Mouse (Mus musculus) naive thymus-derived CD4-positive, alpha-beta T cell, adult 5 months (primary cell): Measurements from ENCODE around the gene 1110065P20Rik. TPM values are rescaled to one million over a fixed set of nuclear protein-coding genes. Genes with fewer than 3 reads are reported as not detected.

Experiments
- polyA plus RNA-seq: library from polyadenylated mRNA; unstranded; fragments of 100-300 nt; shearing (Covaris generic); gene quantifications from one replicate; pipeline ENCODE4 v1.2.1, GENCODE M21; 2017

Gene 1110065P20Rik
- polyA plus RNA-seq = 24.0 TPM

DNA sequence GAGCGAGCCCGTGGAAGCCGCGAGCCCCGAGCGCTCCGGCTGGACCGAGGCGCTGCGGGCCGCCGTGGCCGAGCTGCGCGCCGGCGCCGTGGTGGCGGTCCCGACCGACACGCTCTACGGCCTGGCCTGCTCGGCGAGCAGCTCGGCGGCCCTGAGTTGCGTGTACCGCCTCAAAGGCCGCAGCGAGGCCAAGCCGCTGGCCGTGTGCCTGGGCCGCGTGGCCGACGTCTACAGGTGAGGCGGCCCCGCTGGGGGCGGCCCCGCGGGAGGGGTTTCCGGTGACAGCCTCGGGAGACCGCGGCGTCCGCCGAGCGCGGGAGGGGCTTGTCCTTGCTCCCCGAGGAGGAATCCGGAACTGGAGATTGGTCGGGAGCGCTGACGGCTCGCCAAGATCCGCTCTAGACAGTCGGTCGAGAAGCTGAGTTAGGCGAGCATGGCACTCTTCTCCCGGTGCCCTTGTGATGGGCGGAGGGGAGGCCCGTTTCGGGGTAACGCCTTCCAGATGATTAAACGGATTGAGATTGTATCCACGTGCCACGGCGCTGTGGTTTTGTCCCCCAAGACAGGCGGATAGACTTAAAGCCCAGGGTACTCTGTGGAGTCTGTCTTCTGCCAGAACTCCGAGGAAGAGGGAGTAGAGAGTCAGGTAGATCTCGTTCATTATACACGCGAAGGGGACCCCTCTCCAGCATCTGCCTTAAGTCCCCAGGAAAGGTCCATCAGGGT lies at the start of gene 1110065P20Rik:
Gene 1110065P20Rik, minus strand, starts transcription at position 264 of the 726 bp plus-strand sequence.

DNA sequence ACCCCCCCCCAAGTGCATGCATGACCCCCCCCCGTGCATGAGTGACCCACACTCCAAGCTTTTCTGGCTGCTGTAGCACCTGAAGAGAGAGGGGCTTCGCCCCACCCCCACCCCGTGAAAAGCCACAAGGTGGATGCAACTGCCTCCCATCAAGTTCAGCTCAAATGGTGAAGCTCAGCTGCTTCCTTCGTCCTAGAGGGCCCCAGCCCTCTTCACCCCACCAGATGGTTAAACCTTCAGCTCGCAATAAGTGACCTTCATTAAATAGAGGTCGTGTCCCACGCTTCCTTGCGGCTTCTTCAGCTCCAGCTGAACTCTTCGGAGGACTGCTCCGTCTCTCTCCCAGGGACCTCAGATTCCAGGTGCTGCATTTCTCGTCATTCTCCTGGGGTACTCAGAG lies 29.6 kb upstream of the 1110065P20Rik start, which contains the start of gene Epha10:
Gene Epha10, plus strand, starts transcription at position 301 of the 400 bp plus-strand sequence.

DNA sequence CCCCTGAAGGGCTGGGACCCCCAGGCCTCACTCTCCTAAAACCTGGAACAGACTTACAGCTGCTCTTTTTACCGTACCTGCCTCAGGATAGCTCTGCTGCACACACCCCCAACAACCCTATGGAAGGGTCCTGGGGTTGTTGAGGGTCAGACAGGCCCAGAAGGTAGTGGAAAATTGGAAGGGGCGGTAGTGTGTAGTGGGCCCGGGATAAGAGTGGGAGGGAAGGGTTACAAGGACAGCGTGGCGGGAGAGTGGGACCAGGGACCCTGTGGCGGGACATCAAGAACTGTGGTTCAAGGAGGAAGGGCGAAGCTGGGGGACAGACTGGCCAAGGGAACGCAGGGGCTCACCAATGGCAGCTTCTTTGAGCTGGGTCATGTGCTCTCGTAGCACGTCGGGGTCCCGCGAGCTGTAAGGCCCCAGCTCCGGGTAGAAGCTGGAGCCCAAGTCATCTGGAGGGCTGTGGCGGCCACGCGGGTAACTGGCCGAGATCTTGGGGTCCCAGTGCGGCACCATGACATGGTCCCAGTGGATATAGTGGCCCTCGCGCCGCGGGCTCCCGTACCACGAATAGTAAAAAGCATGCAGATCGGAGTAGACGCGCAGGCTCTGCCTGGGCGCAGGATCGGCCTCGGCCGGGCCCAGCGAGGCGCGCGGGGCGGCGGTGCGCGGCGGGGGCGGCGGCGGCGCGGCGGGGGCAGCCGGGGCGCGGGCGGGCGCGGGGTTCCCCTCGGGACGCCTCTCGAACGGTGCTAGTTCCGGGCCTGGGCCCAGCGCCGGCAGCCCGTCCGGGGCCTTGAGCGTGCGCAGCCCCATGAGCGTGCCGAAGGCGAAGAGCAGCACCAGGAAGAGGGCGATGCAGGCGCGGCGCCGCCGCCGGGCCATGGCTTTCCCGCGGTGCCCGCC lies 10.5 kb upstream of the 1110065P20Rik start, which contains the start of gene Maneal:
Gene Maneal, minus strand, starts transcription at position 889 of the 906 bp plus-strand sequence.

DNA sequence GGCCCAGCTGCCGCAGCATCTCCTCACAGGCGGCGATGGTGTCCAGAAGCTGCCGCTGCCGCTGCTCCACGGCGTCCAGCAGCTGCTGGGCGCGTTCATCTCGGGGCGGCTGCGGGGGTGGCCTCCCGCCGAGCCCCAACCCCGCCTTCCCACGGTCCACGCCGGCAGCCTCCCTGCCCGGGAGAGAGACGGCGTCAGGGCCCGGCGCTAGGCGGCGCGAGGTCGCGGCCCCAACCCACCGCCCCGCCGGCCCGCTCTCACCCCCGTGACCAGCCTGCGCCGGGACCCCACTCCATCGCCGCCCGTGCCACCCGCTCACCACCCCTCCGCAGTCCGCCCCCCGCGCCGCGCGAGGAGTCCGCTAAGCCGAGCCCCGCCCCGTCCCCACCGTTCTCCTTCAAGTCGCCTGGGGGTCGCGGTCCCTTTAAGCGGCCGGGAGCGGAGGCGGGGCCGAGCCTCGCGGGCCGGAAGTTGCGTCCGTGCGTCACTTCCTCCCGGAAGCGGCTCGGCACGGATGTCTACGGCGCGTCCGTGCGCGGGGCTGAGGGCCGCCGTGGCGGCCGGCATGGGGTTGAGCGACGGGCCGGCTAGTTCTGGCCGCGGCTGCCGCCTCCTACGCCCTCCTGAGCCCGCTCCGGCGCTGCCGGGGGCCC lies 609 bp downstream of the 1110065P20Rik start, which contains the start of gene Yrdc:
Gene Yrdc, plus strand, starts transcription at position 419 of the 653 bp plus-strand sequence.

DNA sequence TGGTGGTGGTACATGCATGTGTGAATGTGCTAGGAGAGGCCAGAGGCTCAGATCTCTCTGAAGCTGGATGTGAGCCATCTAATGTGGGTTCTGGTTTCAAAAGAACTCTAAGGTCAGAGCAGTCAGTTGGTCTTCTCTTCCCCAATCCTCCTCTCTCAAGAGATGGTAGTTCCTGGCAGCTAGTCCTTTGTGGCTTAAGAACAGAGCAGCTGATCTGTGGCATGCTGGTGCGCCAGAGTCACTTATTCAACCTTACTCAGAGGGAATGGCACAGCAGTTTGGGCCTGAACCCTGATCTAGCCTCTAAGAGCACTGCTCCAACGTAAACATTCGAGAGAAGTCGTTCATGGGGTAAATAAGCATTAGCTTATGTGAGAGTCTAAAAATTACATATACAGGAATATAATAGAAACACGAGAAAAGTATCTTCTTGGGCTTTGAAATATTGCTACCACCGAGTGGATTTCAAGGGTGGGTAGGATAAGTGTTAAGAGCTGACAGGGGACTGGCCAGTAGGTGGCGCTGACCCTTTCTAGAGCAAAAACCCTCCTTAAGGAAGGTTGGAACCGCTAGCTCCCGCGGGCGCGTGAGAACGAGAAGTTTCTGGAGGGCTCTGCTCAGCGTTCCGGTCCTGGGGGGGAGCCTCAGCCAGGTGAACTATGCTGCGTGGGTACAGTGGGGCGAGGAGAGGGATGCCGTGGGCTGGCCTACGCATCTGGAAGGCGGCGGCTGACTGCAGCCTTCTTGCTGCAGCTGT lies 49.3 kb downstream of the 1110065P20Rik start, which contains the start of gene Mtf1:
Gene Mtf1, plus strand, starts transcription at position 553 of the 757 bp plus-strand sequence.

Other genes starting within 250 kb of the 1110065P20Rik start
- not detected for gene 3100002H09Rik, start 240.4 kb downstream of the 1110065P20Rik start, polyA plus RNA-seq
- gene Pou3f1, start 194.4 kb downstream of the 1110065P20Rik start, polyA plus RNA-seq = not detected
- 34.0 TPM for gene Utp11, start 157.6 kb downstream of the 1110065P20Rik start, polyA plus RNA-seq
- gene Fhl3, start 150.5 kb downstream of the 1110065P20Rik start, polyA plus RNA-seq = 0.76 TPM
- gene Sf3a3, start 136.4 kb downstream of the 1110065P20Rik start, polyA plus RNA-seq = 97.9 TPM
- 142 TPM for gene Inpp5b, start 109.3 kb downstream of the 1110065P20Rik start, polyA plus RNA-seq
- gene Mtf1, start 49.1 kb downstream of the 1110065P20Rik start, polyA plus RNA-seq = 16.9 TPM
- 154 TPM for gene Yrdc, start 517 bp downstream of the 1110065P20Rik start, polyA plus RNA-seq
- gene Maneal, start 11.0 kb upstream of the 1110065P20Rik start, polyA plus RNA-seq = 2.3 TPM
- not detected for gene Epha10, start 29.7 kb upstream of the 1110065P20Rik start, polyA plus RNA-seq
- gene 9930104L06Rik, start 85.9 kb upstream of the 1110065P20Rik start, polyA plus RNA-seq = 9.8 TPM
- 1.5 TPM for gene Cdca8, start 88.1 kb upstream of the 1110065P20Rik start, polyA plus RNA-seq
- not detected for gene Rspo1, start 135.2 kb upstream of the 1110065P20Rik start, polyA plus RNA-seq
- 109 TPM for gene Gnl2, start 165.4 kb upstream of the 1110065P20Rik start, polyA plus RNA-seq
- gene Dnali1, start 214.5 kb upstream of the 1110065P20Rik start, polyA plus RNA-seq = not detected
- gene Snip1, start 215.5 kb upstream of the 1110065P20Rik start, polyA plus RNA-seq = 40.9 TPM
- gene Meaf6, start 233.9 kb upstream of the 1110065P20Rik start, polyA plus RNA-seq = 47.3 TPM